Mouse (Mus musculus) intestine, postnatal 0 days (tissue): ENCODE data around the gene Vps39. TPM values are rescaled to one million over a fixed set of nuclear protein-coding genes. Genes with fewer than 3 reads are reported as not detected.

Experiments
- ATAC-seq: fragments of 200-750 bp; cut with Nextera tagmentation; 2 replicates; pipeline ENCODE4 v1.8.0; 2017; ENCODE audit warnings: mild to moderate bottlenecking, moderate TSS enrichment, moderate library complexity
- H3K27ac ChIP-seq: fragments of 300-500 bp; sonication (generic); 2 replicates; pipeline ENCODE4 v1.5.1; 2014; ENCODE audit warnings: mild to moderate bottlenecking, low read depth, low read length, moderate library complexity
- H3K27me3 ChIP-seq: fragments of 300-500 bp; sonication (generic); replicated peaks from 2 replicates; pipeline ENCODE4 v1.6.1; 2014; ENCODE audit warnings: low read length, mixed read lengths; ENCODE audit not compliant: control insufficient read depth, insufficient read depth
- H3K36me3 ChIP-seq: fragments of 300-500 bp; sonication (generic); 2 replicates; pipeline ENCODE4 v1.6.1; 2014; ENCODE audit warnings: mild to moderate bottlenecking, moderate library complexity; ENCODE audit not compliant: control insufficient read depth, insufficient read depth
- H3K4me1 ChIP-seq: fragments of 300-500 bp; sonication (generic); replicated peaks from 2 replicates; pipeline ENCODE4 v1.6.1; 2014; ENCODE audit warnings: antibody characterized with exemption, low read length, mixed read lengths; ENCODE audit not compliant: control insufficient read depth, insufficient read depth
- H3K4me2 ChIP-seq: fragments of 300-500 bp; sonication (generic); replicated peaks from 2 replicates; pipeline ENCODE4 v1.6.1; 2014; ENCODE audit warnings: low read depth, mild to moderate bottlenecking, moderate library complexity
- H3K4me3 ChIP-seq: fragments of 300-500 bp; sonication (generic); 2 replicates; pipeline ENCODE4 v1.5.1; 2014; ENCODE audit warnings: low read depth, low read length
- H3K9ac ChIP-seq: fragments of 300-500 bp; sonication (generic); 2 replicates; pipeline ENCODE4 v1.6.1; 2014; ENCODE audit warnings: mild to moderate bottlenecking, low read depth, low read length
- H3K9me3 ChIP-seq: fragments of 300-500 bp; sonication (generic); 2 replicates; pipeline ENCODE4 v1.6.1; 2016; ENCODE audit warnings: mixed run types; ENCODE audit not compliant: control insufficient read depth
- CTCF ChIP-seq: sonication (generic); IDR thresholded peaks from 2 replicates; pipeline ENCODE4 v1.5.1; 2016; ENCODE audit warnings: low read depth, mild to moderate bottlenecking, control low read depth, antibody characterized with exemption, moderate library complexity
- WGBS: fragments of 180-500 bp; shearing (Covaris S2); extraction: QIAGEN DNeasy Blood & Tissue Kit; methylation state at CpG from one replicate; pipeline ENCODE4 v1.1.7; 2014; 5-methylcytosine and 5-hydroxymethylcytosine counted together
- polyA plus RNA-seq: library from polyadenylated mRNA; unstranded; fragments of >200 nt; fragmentation: Nextera tagmentation; extraction: Ambion mirVana; gene quantifications from 2 replicates; pipeline ENCODE4 v1.2.1, GENCODE M21; 2015

Vps39 gene
- polyA plus RNA-seq: 12.8 and 14.0 TPM in 2 replicates

GRCm38 (mm10) chr2:120352682-120353646, at the start of gene Vps39:
Gene Vps39 (minus strand): TSS chr2:120353137.
- 0 out of 2 replicates have a peak, but pooled peaks cover 7% of the 10 kb centered on the region for H3K4me1 ChIP-seq
- WGBS: 11% methylated on average over 44 of the region's 44 CpGs
- H3K36me3 ChIP-seq: peaks cover 30% of the 10 kb centered on the region
- peak within 1 kb of the TSS; percentile 88 for H3K4me3 ChIP-seq
- ATAC-seq: peak; percentile 92
- no peaks in the 10 kb centered on the region for H3K27me3 ChIP-seq
- no peaks in the 10 kb centered on the region for H3K9me3 ChIP-seq
- H3K9ac ChIP-seq: peak within 1 kb of the TSS; percentile 70
- peak within 1 kb of the TSS; percentile 37 for H3K27ac ChIP-seq
- H3K4me2 ChIP-seq: peak within 1 kb of the TSS; percentile 79
- TF ChIP-seq CTCF: peak; percentile 12; the same call in 1 of the 2 replicates

GRCm38 (mm10) chr2:120397951-120398350, 45.0 kb upstream of the Vps39 start:
- 85% methylated on average over 1 of the region's 1 CpGs for WGBS
- Histone ChIP-seq H3K27ac (no peak overlapping the region), H3K4me2 (no peak overlapping the region), H3K4me1 (0 out of 2 replicates have a peak, but pooled peaks cover 4% of the 10 kb centered on the region), H3K27me3 (no peaks in the 10 kb centered on the region), H3K4me3 (no peak overlapping the region), H3K9me3 (no peaks in the 10 kb centered on the region), H3K9ac (no peak overlapping the region), H3K36me3 (peaks cover 54% of the 10 kb centered on the region)
- no peak for TF ChIP-seq CTCF
- no peak for ATAC-seq

- Histone ChIP-seq H3K4me3 (no peak overlapping the region), H3K4me2 (no peak overlapping the region), H3K27me3 (no peaks in the 10 kb centered on the region), H3K9me3 (no peaks in the 10 kb centered on the region), H3K4me1 (no peaks in the 10 kb centered on the region), H3K9ac (no peak overlapping the region), H3K36me3 (peaks cover 71% of the 10 kb centered on the region), H3K27ac (no peak overlapping the region)
- TF ChIP-seq CTCF: no peak
- no peak for ATAC-seq
Measured at GRCm38 (mm10) chr2:120392406-120392805, 39.5 kb upstream of the Vps39 start.

GRCm38 (mm10) chr2:120390934-120391333, 38.0 kb upstream of the Vps39 start:
- Histone ChIP-seq H3K4me3 (no peak overlapping the region), H3K36me3 (peaks cover 57% of the 10 kb centered on the region), H3K27ac (no peak overlapping the region), H3K27me3 (no peaks in the 10 kb centered on the region), H3K4me1 (no peaks in the 10 kb centered on the region), H3K9ac (no peak overlapping the region), H3K4me2 (no peak overlapping the region), H3K9me3 (no peaks in the 10 kb centered on the region)
- no peak for TF ChIP-seq CTCF
- WGBS: 95% methylated on average over 1 of the region's 1 CpGs
- ATAC-seq: no peak

- WGBS: 68% methylated on average over 3 of the region's 3 CpGs
- H3K4me3 ChIP-seq: no peak overlapping the region
Measured at GRCm38 (mm10) chr2:120389376-120389775, 36.4 kb upstream of the Vps39 start.

GRCm38 (mm10) chr2:120387291-120387690, 34.4 kb upstream of the Vps39 start:
- no peak for TF ChIP-seq CTCF
- Histone ChIP-seq H3K27ac (no peak overlapping the region), H3K36me3 (peaks cover 45% of the 10 kb centered on the region), H3K4me2 (no peak overlapping the region), H3K27me3 (no peaks in the 10 kb centered on the region), H3K9ac (no peak overlapping the region), H3K4me1 (no peaks in the 10 kb centered on the region), H3K4me3 (no peak overlapping the region), H3K9me3 (no peaks in the 10 kb centered on the region)
- ATAC-seq: no peak
- WGBS: 91% methylated on average over 1 of the region's 1 CpGs

More at GRCm38 (mm10) chr2:120389376-120389775, 36.4 kb upstream of the Vps39 start:
- Histone ChIP-seq H3K9ac (no peak overlapping the region), H3K36me3 (peaks cover 45% of the 10 kb centered on the region), H3K4me2 (no peak overlapping the region), H3K9me3 (no peaks in the 10 kb centered on the region), H3K27ac (no peak overlapping the region), H3K27me3 (no peaks in the 10 kb centered on the region), H3K4me1 (no peaks in the 10 kb centered on the region)
- no peak for ATAC-seq
- no peak for TF ChIP-seq CTCF
